Mouse (Mus musculus) midbrain, embryonic 12.5 days (tissue): ENCODE data around the gene Lmln. TPM values are rescaled to one million over a fixed set of nuclear protein-coding genes. Genes with fewer than 3 reads are reported as not detected.
"Not testable (repeated sequence)": the region's sequence is repeated elsewhere in the genome, so short reads cannot be mapped to it uniquely, and the experiment has no call there.

ENCODE experiments used
- ATAC-seq: fragments of 200-750 bp; cut with Nextera tagmentation; 2 replicates; pipeline ENCODE4 v1.8.0; 2017; ENCODE audit warnings: low read depth, moderate TSS enrichment, moderate library complexity; ENCODE audit not compliant: low FRiP score
- H3K27ac ChIP-seq: fragments of 300-500 bp; sonication (generic); replicated peaks from 2 replicates; pipeline ENCODE4 v1.5.1; 2016; ENCODE audit warnings: mild to moderate bottlenecking
- H3K27me3 ChIP-seq: fragments of 300-500 bp; sonication (generic); 2 replicates; pipeline ENCODE4 v1.6.1; 2016; ENCODE audit warnings: mild to moderate bottlenecking
- H3K36me3 ChIP-seq: fragments of 300-500 bp; sonication (generic); 2 replicates; pipeline ENCODE4 v1.6.1; 2016
- H3K4me1 ChIP-seq: fragments of 300-500 bp; sonication (generic); 2 replicates; pipeline ENCODE4 v1.6.1; 2016
- H3K4me2 ChIP-seq: fragments of 300-500 bp; sonication (generic); replicated peaks from 2 replicates; pipeline ENCODE4 v1.6.1; 2016; ENCODE audit warnings: mild to moderate bottlenecking, moderate library complexity
- H3K4me3 ChIP-seq: fragments of 300-500 bp; sonication (generic); 2 replicates; pipeline ENCODE4 v1.5.1; 2016; ENCODE audit warnings: mild to moderate bottlenecking
- H3K9ac ChIP-seq: fragments of 300-500 bp; sonication (generic); replicated peaks from 2 replicates; pipeline ENCODE4 v1.6.1; 2016; ENCODE audit warnings: mild to moderate bottlenecking, moderate library complexity
- H3K9me3 ChIP-seq: fragments of 300-500 bp; sonication (generic); 2 replicates; pipeline ENCODE4 v1.6.1; 2016; ENCODE audit warnings: mild to moderate bottlenecking
- WGBS: fragments of 180-500 bp; shearing (Covaris S2); methylation state at CpG from one replicate; pipeline ENCODE4 v1.1.7; 2016; 5-methylcytosine and 5-hydroxymethylcytosine counted together
- microRNA counts: library from miRNA; unstranded; fragments of <30 nt; microRNA quantifications from one replicate; lab custom pipeline; 2017
- microRNA-seq: library from miRNA; unstranded; fragments of <30 nt; microRNA quantifications from one replicate; pipeline ENCODE4, GENCODE M21; 2017
- polyA plus RNA-seq: library from polyadenylated mRNA; unstranded; fragments of >200 nt; fragmentation: Nextera tagmentation; extraction: Ambion mirVana; gene quantifications from 2 replicates; pipeline ENCODE4 v1.2.1, GENCODE M21; 2016

The Lmln gene
- polyA plus RNA-seq, 1 experiment from 2014 or later = 3.1 TPM

- Histone ChIP-seq H3K4me2 (no peak overlapping the region), H3K9me3 (no peaks in the 10 kb centered on the region), H3K27me3 (no peaks in the 10 kb centered on the region), H3K36me3 (no peaks in the 10 kb centered on the region), H3K4me1 (peaks cover 3% of the 10 kb centered on the region), H3K9ac (no peak overlapping the region), H3K27ac (no peak overlapping the region), H3K4me3 (no peak overlapping the region)
- 64% methylated on average over 8 of the region's 8 CpGs for WGBS
- ATAC-seq = no peak
Measured at GRCm38 (mm10) chr16:33169471-33170034, 107.2 kb downstream of the Lmln start.

GRCm38 (mm10) chr16:33170716-33171587 lies 108.6 kb downstream of the Lmln start:
- H3K4me2 ChIP-seq = no peak overlapping the region
- H3K36me3 ChIP-seq = no peaks in the 10 kb centered on the region
- H3K27me3 ChIP-seq = no peaks in the 10 kb centered on the region
- H3K9ac ChIP-seq = no peak overlapping the region
- H3K4me1 ChIP-seq = peaks cover 3% of the 10 kb centered on the region
- H3K27ac ChIP-seq = no peak overlapping the region
- WGBS = 81% methylated on average over 9 of the region's 9 CpGs
- H3K4me3 ChIP-seq = no peak overlapping the region
- no peak for ATAC-seq
- no peaks in the 10 kb centered on the region for H3K9me3 ChIP-seq

- no peaks in the 10 kb centered on the region for H3K27me3 ChIP-seq
- ATAC-seq = no peak
- no peaks in the 10 kb centered on the region for H3K36me3 ChIP-seq
- H3K9me3 ChIP-seq = no peaks in the 10 kb centered on the region
- H3K4me2 ChIP-seq = no peak overlapping the region
- H3K27ac ChIP-seq = no peak overlapping the region
- peaks cover 3% of the 10 kb centered on the region for H3K4me1 ChIP-seq
- no peak overlapping the region for H3K9ac ChIP-seq
- H3K4me3 ChIP-seq = no peak overlapping the region
- 80% methylated on average over 6 of the region's 6 CpGs for WGBS
Measured at GRCm38 (mm10) chr16:33171800-33172199, 109.5 kb downstream of the Lmln start.

- Histone ChIP-seq H3K4me1 (peaks cover 4% of the 10 kb centered on the region), H3K9me3 (no peaks in the 10 kb centered on the region), H3K27me3 (no peaks in the 10 kb centered on the region), H3K9ac (no peak overlapping the region), H3K27ac (no peak overlapping the region), H3K4me2 (no peak overlapping the region), H3K36me3 (no peaks in the 10 kb centered on the region), H3K4me3 (no peak overlapping the region)
- WGBS = 80% methylated on average over 5 of the region's 5 CpGs
- ATAC-seq = no peak
Measured at GRCm38 (mm10) chr16:33173151-33173550, 110.8 kb downstream of the Lmln start.

- Histone ChIP-seq H3K36me3 (no peaks in the 10 kb centered on the region), H3K4me3 (no peak overlapping the region), H3K9me3 (no peaks in the 10 kb centered on the region), H3K4me2 (no peak overlapping the region), H3K9ac (no peak overlapping the region), H3K27me3 (no peaks in the 10 kb centered on the region), H3K4me1 (peaks cover 6% of the 10 kb centered on the region), H3K27ac (no peak overlapping the region)
- ATAC-seq = no peak
Measured at GRCm38 (mm10) chr16:33174695-33175094, 112.4 kb downstream of the Lmln start.

- H3K27ac ChIP-seq, H3K9ac ChIP-seq, H3K9me3 ChIP-seq, ATAC-seq, H3K4me1 ChIP-seq, H3K27me3 ChIP-seq, H3K4me3 ChIP-seq, H3K36me3 ChIP-seq, H3K4me2 ChIP-seq: not testable (repeated sequence)
- WGBS = 84% methylated on average over 5 of the region's 5 CpGs
Measured at GRCm38 (mm10) chr16:33176831-33177230, 114.5 kb downstream of the Lmln start.

MicroRNAs within 50 kb of the gene (microRNA counts, 519-probe panel; counts per million panel counts)
- not detected for microRNA mmu-miR-1947 (lab: Ali Mortazavi, UCI)

Small RNAs within 50 kb of the gene (microRNA-seq; reads per million reads assigned to microRNA genes)
- gene Gm22231 = not detected
- gene Mir1947 = 12.5 reads per million, percentile 29 among the genes with 10 or more reads in this experiment

Other genes starting within 250 kb of the Lmln start
- gene Fyttd1, start 185.0 kb upstream of the Lmln start, polyA plus RNA-seq = 114 and 122 TPM in 2 replicates
- 23.6 and 26.5 TPM in 2 replicates for gene Rubcn, start 184.8 kb upstream of the Lmln start, polyA plus RNA-seq
- gene Lrch3, start 148.4 kb upstream of the Lmln start, polyA plus RNA-seq = 48.5 and 53.4 TPM in 2 replicates
- gene Iqcg, start 6.3 kb upstream of the Lmln start, polyA plus RNA-seq = 4.2 and 5.1 TPM in 2 replicates
- gene Rpl35a, start 6.1 kb upstream of the Lmln start, polyA plus RNA-seq = 684 TPM in 2 replicates
- gene Osbpl11, start 122.5 kb downstream of the Lmln start, polyA plus RNA-seq = 30.3 and 30.7 TPM in 2 replicates
- gene Snx4, start 188.9 kb downstream of the Lmln start, polyA plus RNA-seq = 76.2 and 80.2 TPM in 2 replicates